Mouse (Mus musculus): Measurements from ENCODE around the gene Kcnmb1.

- TF ChIP-seq POLR2A (IDR thresholded peaks at IDR 0.05; ENCODE audit: low read depth, low read length) (no peak), CTCF (conservative IDR thresholded peaks at IDR 0.05; ENCODE audit: insufficient read depth, insufficient read length, low read depth, low read length) (peak; percentile 90)
These were observed 45.2 kb upstream of the Kcnmb1 start for GRCm38 (mm10) chr11:33917574-33917973.
